Mouse (Mus musculus): ENCODE measurements around the gene Treh. TPM values are rescaled to one million over a fixed set of nuclear protein-coding genes. Genes with fewer than 3 reads are reported as not detected.

Treh gene
- polyA plus RNA-seq, 1 experiment from 2014 or later, result not detected

GRCm38 (mm10) chr9:44709600-44709999, 36.6 kb downstream of the Treh start:
- Histone ChIP-seq H3K4me1 (peaks cover 22% of the 10 kb centered on the region), H3K36me3 (replicated peaks) (peaks cover 97% of the 10 kb centered on the region), H3K27ac (replicated peaks) (peak overlapping the region; percentile 71; the same call in 1 of the 2 replicates), H3K4me3 (peak overlapping the region; percentile 55; the same call in 1 of the 2 replicates), H3K27me3 (replicated peaks; ENCODE audit: low read depth, poor library complexity, severe bottlenecking) (peaks cover 14% of the 10 kb centered on the region; the same call in 1 of the 2 replicates), H3K9me3 (no peaks in the 10 kb centered on the region)
- DNase-seq (ENCODE audit: low spot score), result peak; percentile 59
- 47% methylated on average over 2 of the region's 2 CpGs for WGBS

- Histone ChIP-seq H3K4me1 (peaks cover 22% of the 10 kb centered on the region), H3K9me3 (no peaks in the 10 kb centered on the region), H3K4me3 (no peak overlapping the region), H3K27ac (replicated peaks) (no peak overlapping the region), H3K36me3 (replicated peaks) (peaks cover 97% of the 10 kb centered on the region), H3K27me3 (replicated peaks; ENCODE audit: low read depth, poor library complexity, severe bottlenecking) (peaks cover 14% of the 10 kb centered on the region; the same call in 1 of the 2 replicates)
- 85% methylated on average over 5 of the region's 5 CpGs for WGBS
- DNase-seq (ENCODE audit: low spot score), result no peak
These were observed 37.2 kb downstream of the Treh start for GRCm38 (mm10) chr9:44710213-44710612.

GRCm38 (mm10) chr9:44711602-44712001, 38.6 kb downstream of the Treh start:
- Histone ChIP-seq H3K36me3 (replicated peaks) (peaks cover 97% of the 10 kb centered on the region), H3K9me3 (no peaks in the 10 kb centered on the region), H3K4me3 (no peak overlapping the region), H3K4me1 (peaks cover 22% of the 10 kb centered on the region), H3K27ac (replicated peaks) (no peak overlapping the region; the same call in 1 of the 2 replicates), H3K27me3 (replicated peaks; ENCODE audit: low read depth, poor library complexity, severe bottlenecking) (peaks cover 14% of the 10 kb centered on the region; the same call in 1 of the 2 replicates)
- 71% methylated on average over 17 of the region's 17 CpGs for WGBS
- no peak for DNase-seq (ENCODE audit: low spot score)

GRCm38 (mm10) chr9:44713080-44713479, 40.0 kb downstream of the Treh start:
- WGBS, result 84% methylated on average over 6 of the region's 6 CpGs
- H3K36me3 ChIP-seq (replicated peaks), result peaks cover 97% of the 10 kb centered on the region
- peaks cover 7% of the 10 kb centered on the region; the same call in 1 of the 2 replicates for H3K27me3 ChIP-seq (replicated peaks; ENCODE audit: low read depth, poor library complexity, severe bottlenecking)
- no peak overlapping the region for H3K4me3 ChIP-seq
- no peaks in the 10 kb centered on the region for H3K9me3 ChIP-seq
- no peak overlapping the region for H3K27ac ChIP-seq (replicated peaks)
- no peak for DNase-seq (ENCODE audit: low spot score)
- H3K4me1 ChIP-seq, result peaks cover 18% of the 10 kb centered on the region

- Histone ChIP-seq H3K27ac (replicated peaks) (no peak overlapping the region), H3K9me3 (no peaks in the 10 kb centered on the region), H3K27me3 (replicated peaks; ENCODE audit: low read depth, poor library complexity, severe bottlenecking) (0 out of 2 replicates have a peak, but pooled peaks cover 7% of the 10 kb centered on the region), H3K4me3 (no peak overlapping the region), H3K4me1 (peaks cover 13% of the 10 kb centered on the region), H3K36me3 (replicated peaks) (peaks cover 98% of the 10 kb centered on the region)
- WGBS, result 80% methylated on average over 2 of the region's 2 CpGs
- DNase-seq (ENCODE audit: low spot score), result no peak
These were observed 40.5 kb downstream of the Treh start for GRCm38 (mm10) chr9:44713574-44713973.

- Histone ChIP-seq H3K27me3 (replicated peaks; ENCODE audit: low read depth, poor library complexity, severe bottlenecking) (no peaks in the 10 kb centered on the region), H3K4me1 (peaks cover 16% of the 10 kb centered on the region), H3K36me3 (replicated peaks) (peaks cover 84% of the 10 kb centered on the region), H3K4me3 (no peak overlapping the region), H3K9me3 (no peaks in the 10 kb centered on the region), H3K27ac (replicated peaks) (no peak overlapping the region)
- no peak for DNase-seq (ENCODE audit: low spot score)
- 91% methylated on average over 17 of the region's 17 CpGs for WGBS
These were observed 42.1 kb downstream of the Treh start for GRCm38 (mm10) chr9:44715109-44715508.

GRCm38 (mm10) chr9:44715705-44716362, 42.8 kb downstream of the Treh start:
- Histone ChIP-seq H3K36me3 (replicated peaks) (peaks cover 76% of the 10 kb centered on the region), H3K4me3 (no peak overlapping the region), H3K27me3 (replicated peaks; ENCODE audit: low read depth, poor library complexity, severe bottlenecking) (no peaks in the 10 kb centered on the region), H3K4me1 (peaks cover 23% of the 10 kb centered on the region), H3K27ac (replicated peaks) (no peak overlapping the region), H3K9me3 (no peaks in the 10 kb centered on the region)
- WGBS, result 95% methylated on average over 29 of the region's 29 CpGs
- no peak for DNase-seq (ENCODE audit: low spot score)

- WGBS, result 85% methylated on average over 6 of the region's 6 CpGs
- Histone ChIP-seq H3K4me3 (no peak overlapping the region), H3K27me3 (replicated peaks; ENCODE audit: low read depth, poor library complexity, severe bottlenecking) (no peaks in the 10 kb centered on the region), H3K4me1 (peaks cover 35% of the 10 kb centered on the region), H3K27ac (replicated peaks) (no peak overlapping the region), H3K36me3 (replicated peaks) (peaks cover 63% of the 10 kb centered on the region), H3K9me3 (no peaks in the 10 kb centered on the region)
- DNase-seq (ENCODE audit: low spot score), result no peak
These were observed 44.2 kb downstream of the Treh start for GRCm38 (mm10) chr9:44716997-44717821.

- no peaks in the 10 kb centered on the region for H3K27me3 ChIP-seq (replicated peaks; ENCODE audit: low read depth, poor library complexity, severe bottlenecking)
- H3K9me3 ChIP-seq, result no peaks in the 10 kb centered on the region
- H3K36me3 ChIP-seq (replicated peaks), result peaks cover 56% of the 10 kb centered on the region
- no peak for DNase-seq (ENCODE audit: low spot score)
- H3K4me1 ChIP-seq, result peaks cover 41% of the 10 kb centered on the region
- no peak overlapping the region for H3K27ac ChIP-seq (replicated peaks)
- 85% methylated on average over 10 of the region's 10 CpGs for WGBS
- H3K4me3 ChIP-seq, result no peak overlapping the region
These were observed 44.8 kb downstream of the Treh start for GRCm38 (mm10) chr9:44717822-44718242.

- peak overlapping the region; percentile 75; the same call in 1 of the 2 replicates for H3K4me3 ChIP-seq
- H3K27me3 ChIP-seq (replicated peaks; ENCODE audit: low read depth, poor library complexity, severe bottlenecking), result no peaks in the 10 kb centered on the region
- H3K9me3 ChIP-seq, result no peaks in the 10 kb centered on the region
- peaks cover 54% of the 10 kb centered on the region for H3K36me3 ChIP-seq (replicated peaks)
- DNase-seq (ENCODE audit: low spot score), result no peak
- 83% methylated on average over 12 of the region's 12 CpGs for WGBS
- H3K27ac ChIP-seq (replicated peaks), result no peak overlapping the region
- H3K4me1 ChIP-seq, result peaks cover 54% of the 10 kb centered on the region
These were observed 46.1 kb downstream of the Treh start for GRCm38 (mm10) chr9:44718937-44719631.

GRCm38 (mm10) chr9:44719632-44720357, 46.8 kb downstream of the Treh start:
- Histone ChIP-seq H3K4me3 (peak overlapping the region; percentile 75), H3K36me3 (replicated peaks) (peaks cover 51% of the 10 kb centered on the region), H3K27me3 (replicated peaks; ENCODE audit: low read depth, poor library complexity, severe bottlenecking) (no peaks in the 10 kb centered on the region), H3K27ac (replicated peaks) (peak overlapping the region; percentile 86), H3K4me1 (peaks cover 61% of the 10 kb centered on the region), H3K9me3 (no peaks in the 10 kb centered on the region)
- 80% methylated on average over 8 of the region's 8 CpGs for WGBS
- no peak for DNase-seq (ENCODE audit: low spot score)
